Mouse (Mus musculus): Measurements from ENCODE around the gene H2-Eb1.

DNA sequence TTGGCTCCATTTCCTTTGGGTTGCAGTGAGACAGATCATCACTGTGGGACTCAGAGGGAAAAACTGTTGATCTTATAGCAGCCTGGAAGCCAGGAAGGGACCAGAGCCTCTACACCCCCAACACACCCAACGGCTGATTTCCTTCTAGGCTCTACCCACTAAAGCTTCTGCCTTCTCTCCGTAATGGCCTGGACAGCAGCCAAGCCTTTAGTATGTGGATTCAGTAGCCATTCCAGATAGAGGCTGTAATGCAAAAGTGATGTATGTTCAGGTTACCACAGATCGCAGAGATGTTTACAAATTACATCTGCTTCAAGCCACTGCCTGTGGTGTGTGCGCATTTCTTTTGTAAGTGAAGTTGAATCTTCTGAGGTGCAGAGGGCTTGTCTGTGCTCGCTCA lies 45.1 kb upstream of the H2-Eb1 start:
- TF ChIP-seq CTCF (IDR thresholded peaks at IDR 0.05; ENCODE audit: extremely low read depth, insufficient read length, insufficient replicate concordance, low read depth, low read length) (no peak), POLR2A (IDR thresholded peaks at IDR 0.05; ENCODE audit: low read depth, low read length) (no peak)
